ENCODE assay signal across 22 mouse cellular contexts in genomic region chr16:78221781-78222180, GRCm38 (mm10).
DNase-seq lines count a peak whose midpoint lies in the region; ATAC-seq and TF ChIP-seq lines count a peak whose summit lies in the region.
"Had no signal": no experiment of that assay in that cellular context is flagged by ENCODE, and none has a peak within 500 bp of the region (broad histone marks: within the 10 kb centered on the region; RNA-seq: fewer than 3 reads in every experiment).

No protein-coding gene starts in this region.

- no peak overlapping the region for H3K9ac ChIP-seq in midbrain, embryonic 14.5 days (replicated peaks; ENCODE audit: low read length)
- H3K9ac ChIP-seq in midbrain, postnatal 0 days (replicated peaks; ENCODE audit: low read length, poor library complexity, severe bottlenecking): no peak overlapping the region
- H3K9ac ChIP-seq: embryonic facial prominence, embryonic 12.5 days; embryonic facial prominence, embryonic 15.5 days; forebrain, embryonic 12.5 days; hindbrain, embryonic 14.5 days; intestine, embryonic 15.5 days had no signal

- no peaks in the 10 kb centered on the region for H3K9me3 ChIP-seq in midbrain, embryonic 14.5 days (ENCODE audit: control insufficient read depth, low read length)
- no peaks in the 10 kb centered on the region for H3K9me3 ChIP-seq in midbrain, embryonic 10.5 days (replicated peaks)
- H3K9me3 ChIP-seq in midbrain, postnatal 0 days (ENCODE audit: low read length): no peaks in the 10 kb centered on the region
- H3K9me3 ChIP-seq: embryonic facial prominence, embryonic 12.5 days; embryonic facial prominence, embryonic 15.5 days; forebrain, embryonic 12.5 days; intestine, embryonic 15.5 days had no signal

- no peaks in the 10 kb centered on the region for H3K27me3 ChIP-seq in midbrain, embryonic 14.5 days (ENCODE audit: control insufficient read depth, insufficient read depth, low read length)
- no peaks in the 10 kb centered on the region for H3K27me3 ChIP-seq in midbrain, embryonic 10.5 days (ENCODE audit: low read depth, poor library complexity, severe bottlenecking)
- no peaks in the 10 kb centered on the region for H3K27me3 ChIP-seq in testis, adult 2 months (ENCODE audit: control insufficient read depth, insufficient read depth, low read length)
- no peaks in the 10 kb centered on the region for H3K27me3 ChIP-seq in midbrain, postnatal 0 days (ENCODE audit: insufficient read depth, low read length)
- H3K27me3 ChIP-seq: embryonic facial prominence, embryonic 12.5 days; embryonic facial prominence, embryonic 15.5 days; forebrain, embryonic 12.5 days; intestine, embryonic 15.5 days had no signal

- no peak for TF ChIP-seq POLR2A in testis, adult 2 months (IDR thresholded peaks at IDR 0.05; ENCODE audit: control insufficient read depth, low read depth, low read length)

- WGBS in midbrain, embryonic 14.5 days: 76% methylated on average over 1 of the region's 1 CpGs
- 94% methylated on average over 1 of the region's 1 CpGs for WGBS in midbrain, embryonic 10.5 days
- 61% methylated on average over 1 of the region's 1 CpGs for WGBS in midbrain, postnatal 0 days

- no peak overlapping the region for H3K4me2 ChIP-seq in midbrain, embryonic 14.5 days (ENCODE audit: low read length)
- no peak overlapping the region for H3K4me2 ChIP-seq in midbrain, postnatal 0 days (ENCODE audit: low read depth, low read length, poor library complexity, severe bottlenecking)
- H3K4me2 ChIP-seq: embryonic facial prominence, embryonic 12.5 days; embryonic facial prominence, embryonic 15.5 days; forebrain, embryonic 12.5 days; heart, embryonic 11.5 days; hindbrain, embryonic 14.5 days; intestine, embryonic 15.5 days had no signal

- peak; percentile 85 for ATAC-seq in frontal cortex, adult (ENCODE audit: low TSS enrichment)
- no peak for ATAC-seq in midbrain, embryonic 14.5 days (ENCODE audit: low FRiP score, low TSS enrichment)
- ATAC-seq in midbrain, postnatal 0 days (ENCODE audit: low FRiP score): peak; percentile 60; the same call in 1 of the 2 replicates
- ATAC-seq: CD4-positive, CD25-positive, alpha-beta regulatory T cell, adult 4 months; intestine, embryonic 15.5 days had no signal

- DNase-seq in frontal cortex, postnatal 10 days (ENCODE audit: low spot score in 2 of 2): no peak
- peak; percentile 72 for DNase-seq in midbrain, embryonic 14.5 days
- no peak for DNase-seq in midbrain, embryonic 10.5 days (ENCODE audit: low spot score)
- DNase-seq in testis, postnatal 10 days (ENCODE audit: low spot score): no peak
- DNase-seq in midbrain, postnatal 0 days (ENCODE audit: low spot score): peak; percentile 18
- no peak for DNase-seq in layer of hippocampus, postnatal 10 days (ENCODE audit: low spot score in 2 of 2)
- DNase-seq: adrenal gland, postnatal 14 days; cerebellum, adult 2 months; cerebellum, adult 9-11 months; cerebellum, postnatal 25 days; gastrocnemius, adult 2 months; gastrocnemius, postnatal 14 days; heart, adult 11 months had no signal

- H3K27ac ChIP-seq in midbrain, embryonic 14.5 days (replicated peaks; ENCODE audit: low read depth, low read length): no peak overlapping the region
- no peak overlapping the region for H3K27ac ChIP-seq in midbrain, embryonic 10.5 days (replicated peaks)
- no peak overlapping the region for H3K27ac ChIP-seq in testis, adult 2 months (ENCODE audit: control insufficient read depth, insufficient read depth, low read depth, low read length)
- 0 out of 2 replicates have a peak overlapping the region, but pooled peaks have one; percentile 26 for H3K27ac ChIP-seq in midbrain, postnatal 0 days (ENCODE audit: low read depth, low read length)
- H3K27ac ChIP-seq: embryonic facial prominence, embryonic 12.5 days; embryonic facial prominence, embryonic 15.5 days; forebrain, embryonic 12.5 days; gastrocnemius, adult 2 months; hindbrain, embryonic 14.5 days; intestine, embryonic 15.5 days had no signal

- H3K4me1 ChIP-seq in midbrain, embryonic 14.5 days (ENCODE audit: control insufficient read depth, insufficient read depth, low read length): 0 out of 2 replicates have a peak, but pooled peaks cover 4% of the 10 kb centered on the region
- peaks cover 14% of the 10 kb centered on the region for H3K4me1 ChIP-seq in midbrain, embryonic 10.5 days
- H3K4me1 ChIP-seq in testis, adult 2 months (ENCODE audit: control insufficient read depth, insufficient read depth, low read length): no peaks in the 10 kb centered on the region
- H3K4me1 ChIP-seq in midbrain, postnatal 0 days (ENCODE audit: insufficient read depth, low read length): no peaks in the 10 kb centered on the region
- H3K4me1 ChIP-seq: embryonic facial prominence, embryonic 15.5 days; intestine, embryonic 15.5 days had no signal

- no peak for TF ChIP-seq CTCF in testis, adult 2 months (IDR thresholded peaks at IDR 0.05; ENCODE audit: control insufficient read depth, insufficient read depth, insufficient replicate concordance, low read depth, low read length)
- TF ChIP-seq CTCF in midbrain, postnatal 0 days (IDR thresholded peaks at IDR 0.05): no peak

- no peaks in the 10 kb centered on the region for H3K36me3 ChIP-seq in midbrain, embryonic 14.5 days (ENCODE audit: control insufficient read depth, insufficient read depth, low read length)
- H3K36me3 ChIP-seq in midbrain, embryonic 10.5 days: no peaks in the 10 kb centered on the region
- H3K36me3 ChIP-seq in testis, adult 2 months (ENCODE audit: control insufficient read depth, insufficient read depth, low read length): no peaks in the 10 kb centered on the region
- H3K36me3 ChIP-seq in midbrain, postnatal 0 days (ENCODE audit: insufficient read depth, low read length): no peaks in the 10 kb centered on the region
- H3K36me3 ChIP-seq: embryonic facial prominence, embryonic 12.5 days; embryonic facial prominence, embryonic 15.5 days; forebrain, embryonic 12.5 days; intestine, embryonic 15.5 days had no signal

- H3K4me3 ChIP-seq in midbrain, embryonic 14.5 days (replicated peaks; ENCODE audit: low read depth, low read length): no peak overlapping the region
- H3K4me3 ChIP-seq in midbrain, embryonic 10.5 days: no peak overlapping the region
- peak overlapping the region; percentile 10; the same call in 1 of the 2 replicates for H3K4me3 ChIP-seq in testis, adult 2 months (ENCODE audit: control insufficient read depth, low read depth, low read length)
- no peak overlapping the region for H3K4me3 ChIP-seq in midbrain, postnatal 0 days (ENCODE audit: low read depth, low read length)
- H3K4me3 ChIP-seq: embryonic facial prominence, embryonic 12.5 days; embryonic facial prominence, embryonic 15.5 days; forebrain, embryonic 12.5 days; gastrocnemius, adult 2 months; intestine, embryonic 15.5 days had no signal

Comparison
In these comparisons a context has a peak if more than half of its experiments do, and no peak if none do; other contexts are left out.
1. DNase-seq: peak in midbrain, embryonic 14.5 days (single experiment) and midbrain, postnatal 0 days (single experiment); none in frontal cortex, postnatal 10 days (0 of 2), midbrain, embryonic 10.5 days (single experiment), testis, postnatal 10 days (single experiment) and layer of hippocampus, postnatal 10 days (0 of 2).